Mouse (Mus musculus) adrenal gland, postnatal 10 days (tissue): ENCODE measurements at regions not wholly inside any gene's neighbourhood (a gene's known extent, or its start where the extent isn't known, plus 50 kb on each side); places are given as distances from the start of the nearest gene placed in this dataset.
A peak's percentile ranks its signal among the peaks of the same experiment; 100 is the strongest.

ENCODE experiments used
- DNase-seq: peaks from one replicate; pipeline ENCODE4 v3.0.0; 2021; ENCODE audit warnings: mixed read lengths

- no peak for DNase-seq
These were observed 56.4 kb upstream of the Ddhd1 start for GRCm38 (mm10) chr14:45714311-45714710.

GRCm38 (mm10) chr14:45714786-45715185 lies 56.8 kb upstream of the Ddhd1 start:
- DNase-seq: no peak

- DNase-seq: no peak
These were observed 58.2 kb upstream of the Ddhd1 start for GRCm38 (mm10) chr14:45716100-45716499.

- DNase-seq: no peak
These were observed 64.9 kb upstream of the Ddhd1 start for GRCm38 (mm10) chr14:45722887-45723286.

GRCm38 (mm10) chr14:45724341-45724740 lies 66.4 kb upstream of the Ddhd1 start:
- no peak for DNase-seq

GRCm38 (mm10) chr14:45734530-45735410 lies 76.8 kb upstream of the Ddhd1 start:
- no peak for DNase-seq

- DNase-seq: no peak
These were observed 80.0 kb upstream of the Ddhd1 start for GRCm38 (mm10) chr14:45737966-45738365.

GRCm38 (mm10) chr14:45739638-45740037 lies 81.7 kb upstream of the Ddhd1 start:
- no peak for DNase-seq

GRCm38 (mm10) chr14:45740662-45741061 lies 82.7 kb upstream of the Ddhd1 start:
- DNase-seq: no peak

- DNase-seq: no peak
These were observed 88.2 kb upstream of the Ddhd1 start for GRCm38 (mm10) chr14:45746176-45746575.

- no peak for DNase-seq
These were observed 99.4 kb upstream of the Ddhd1 start for GRCm38 (mm10) chr14:45757376-45757775.

GRCm38 (mm10) chr14:45760890-45761680 lies 103.1 kb upstream of the Ddhd1 start:
- no peak for DNase-seq

- DNase-seq: no peak
These were observed 106.3 kb upstream of the Ddhd1 start for GRCm38 (mm10) chr14:45764231-45764630.

GRCm38 (mm10) chr14:45766582-45766981 lies 108.6 kb upstream of the Ddhd1 start:
- no peak for DNase-seq

GRCm38 (mm10) chr14:45772665-45773277 lies 114.8 kb upstream of the Ddhd1 start:
- peak; percentile 67 for DNase-seq

GRCm38 (mm10) chr14:45773326-45773725 lies 115.4 kb upstream of the Ddhd1 start:
- DNase-seq: no peak

GRCm38 (mm10) chr14:45781850-45782249 lies 123.9 kb upstream of the Ddhd1 start:
- no peak for DNase-seq

- no peak for DNase-seq
These were observed 137.0 kb upstream of the Ddhd1 start for GRCm38 (mm10) chr14:45794980-45795379.

- DNase-seq: peak; percentile 42
These were observed 138.8 kb upstream of the Ddhd1 start for GRCm38 (mm10) chr14:45796665-45797319.

- no peak for DNase-seq
These were observed 139.4 kb upstream of the Ddhd1 start for GRCm38 (mm10) chr14:45797320-45797696.

GRCm38 (mm10) chr14:45799286-45799685 lies 141.3 kb upstream of the Ddhd1 start:
- DNase-seq: no peak

GRCm38 (mm10) chr14:45805950-45806349 lies 148.0 kb upstream of the Ddhd1 start:
- no peak for DNase-seq
